Mouse (Mus musculus) cerebral cortex, adult 2 months (tissue): ENCODE measurements around the gene Gm19426.

Experiments
- WGBS: fragments of 180-500 bp; shearing (Covaris S2); methylation state at CpG from one replicate; pipeline ENCODE4 v1.1.7; 2018; 5-methylcytosine and 5-hydroxymethylcytosine counted together

Gene Gm19426

DNA sequence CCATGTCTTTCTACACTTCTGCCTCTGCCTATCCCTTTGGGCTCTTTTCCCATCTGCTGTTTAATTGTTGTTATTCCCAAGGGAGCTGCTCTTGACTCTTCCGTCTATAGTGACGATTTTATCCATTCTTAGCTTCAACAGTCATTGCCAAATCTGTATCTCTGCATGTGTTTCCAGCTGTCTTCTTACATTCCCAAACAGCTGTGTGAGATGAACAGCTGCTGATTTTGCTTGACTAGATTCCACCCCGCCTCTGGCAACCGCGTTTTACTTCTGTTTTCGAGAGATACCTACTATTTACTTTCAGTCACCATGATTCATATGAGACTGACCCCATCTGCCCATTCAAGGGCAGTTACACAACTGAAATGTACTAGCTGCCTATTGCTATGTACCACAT lies 6.7 kb upstream of the Gm19426 start:
- 71% methylated on average over 6 of the region's 6 CpGs for whole genome bisulfite sequencing

DNA sequence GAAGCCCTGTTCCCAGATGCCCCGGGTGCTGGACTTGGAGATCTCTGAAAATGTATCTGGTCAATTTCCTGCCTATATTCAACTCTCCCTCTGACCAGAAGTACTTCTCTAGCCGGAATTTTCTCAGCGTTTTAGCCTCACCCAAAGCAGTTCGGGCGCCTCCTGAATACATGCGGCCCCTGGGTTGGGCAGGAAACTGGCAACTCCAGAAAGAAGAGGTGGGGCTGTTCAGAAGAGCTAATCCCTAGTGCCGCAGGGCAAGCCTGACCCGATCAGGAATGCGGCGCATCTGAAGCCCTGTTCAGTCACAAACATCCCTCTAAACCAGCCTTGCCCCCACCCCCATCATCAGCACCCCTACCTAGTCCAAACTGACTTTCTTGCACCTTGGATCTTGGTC lies 671 bp upstream of the Gm19426 start:
- 12% methylated on average over 10 of the region's 10 CpGs for WGBS

DNA sequence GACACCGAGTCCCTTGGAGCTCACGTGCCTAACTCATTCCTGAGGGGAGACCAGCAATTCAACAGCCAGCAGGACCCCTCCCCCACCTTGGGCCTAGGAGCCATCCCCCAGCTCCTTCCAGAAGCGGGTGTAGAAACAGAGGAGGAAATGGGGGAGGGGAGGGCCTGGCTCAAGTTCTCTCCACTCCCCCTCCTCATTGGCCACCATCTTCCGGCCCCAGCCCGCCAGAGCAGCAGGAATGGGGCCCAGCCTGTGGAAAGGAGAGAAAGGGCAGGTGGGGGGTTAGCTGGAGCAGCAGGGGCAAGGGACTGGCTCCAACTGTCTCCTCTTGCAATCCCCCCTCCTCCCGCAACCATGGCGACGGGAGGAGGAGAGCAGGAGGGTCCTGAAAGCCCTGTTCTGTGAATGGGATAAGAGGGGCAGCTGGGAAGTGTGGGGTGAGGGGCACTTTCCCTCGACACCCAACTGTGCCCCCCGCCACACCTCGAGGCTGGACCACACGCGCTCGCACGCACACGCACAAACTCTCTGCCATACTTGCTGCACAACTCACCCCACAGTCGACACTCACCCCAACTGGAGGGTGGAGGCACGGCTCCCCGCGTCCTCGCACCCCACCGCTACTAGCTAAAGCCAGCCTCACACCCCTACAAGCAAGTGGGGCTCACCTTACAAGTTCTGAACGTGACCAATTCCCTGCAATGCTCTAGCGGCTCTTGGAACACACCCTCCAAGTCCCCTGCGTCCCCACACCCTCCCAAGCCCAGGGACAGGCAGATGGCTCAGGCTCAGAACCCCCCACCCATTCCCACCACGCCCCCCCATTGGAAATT lies 788 bp downstream of the Gm19426 start:
- WGBS: 4% methylated on average over 26 of the region's 26 CpGs

DNA sequence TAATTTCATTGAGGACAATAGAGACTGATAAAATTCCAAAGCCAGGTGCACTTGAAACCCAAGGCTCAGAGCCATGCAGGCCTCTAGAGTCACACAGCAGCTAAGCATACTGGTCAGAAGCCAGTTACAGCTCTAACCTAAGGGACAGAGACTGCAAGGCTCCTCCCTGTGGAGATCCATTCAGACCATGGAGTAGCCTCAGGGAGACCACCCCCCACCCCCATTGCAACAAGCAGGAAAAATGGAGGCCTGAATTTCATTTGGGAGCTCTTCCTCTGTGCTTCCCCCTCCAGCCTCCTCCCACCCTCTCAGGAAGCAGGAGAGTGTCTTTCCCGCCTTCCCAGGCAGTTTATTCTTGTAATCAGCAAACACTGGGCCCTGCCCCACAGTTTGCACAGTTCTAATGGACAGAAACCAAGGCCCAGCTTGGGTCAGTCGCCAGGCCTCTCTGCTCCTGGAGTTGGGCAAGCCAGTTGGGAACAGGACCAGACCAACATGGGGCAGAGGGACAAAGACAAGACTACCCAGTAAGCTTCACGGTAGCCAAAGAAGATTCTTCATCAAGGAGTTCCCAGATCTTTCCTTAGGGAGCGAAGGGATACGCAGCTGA lies 1.5 kb downstream of the Gm19426 start:
- 43% methylated on average over 5 of the region's 5 CpGs for WGBS

DNA sequence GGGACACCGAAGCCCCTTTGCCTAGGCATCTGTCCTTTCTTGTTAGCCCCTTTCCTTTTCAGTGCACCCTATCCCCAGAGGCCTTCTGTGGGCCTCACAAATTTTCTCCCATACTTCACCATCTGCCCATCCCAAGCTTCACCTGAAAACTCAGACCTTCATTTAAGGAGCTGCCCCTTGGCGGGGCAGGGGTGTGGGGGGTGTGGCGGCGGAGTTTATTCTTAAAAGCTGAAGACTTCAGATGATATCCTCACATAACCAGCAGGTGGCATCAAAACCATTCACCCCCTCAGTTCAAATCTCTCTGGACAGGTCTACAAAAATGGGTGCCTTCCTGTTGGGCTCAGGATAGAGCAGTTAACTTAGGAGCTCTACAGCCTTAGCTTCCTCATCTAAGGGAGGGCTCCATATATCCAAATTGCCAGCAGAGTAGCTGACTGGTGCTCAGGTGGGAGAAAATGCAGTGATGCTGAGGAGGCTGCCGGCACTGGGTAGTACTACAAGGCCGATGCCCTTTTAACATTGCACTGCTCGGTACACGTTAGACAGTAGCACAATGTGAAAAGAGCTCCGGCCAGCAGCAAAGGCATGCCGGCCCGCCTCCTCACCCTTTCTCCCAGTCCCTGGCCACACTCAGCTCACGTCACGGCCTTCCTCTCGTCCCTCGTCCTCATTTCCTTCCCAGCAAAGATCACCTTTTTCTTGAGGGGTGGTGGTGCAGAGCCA lies 2.7 kb downstream of the Gm19426 start:
- WGBS: 69% methylated on average over 15 of the region's 15 CpGs

DNA sequence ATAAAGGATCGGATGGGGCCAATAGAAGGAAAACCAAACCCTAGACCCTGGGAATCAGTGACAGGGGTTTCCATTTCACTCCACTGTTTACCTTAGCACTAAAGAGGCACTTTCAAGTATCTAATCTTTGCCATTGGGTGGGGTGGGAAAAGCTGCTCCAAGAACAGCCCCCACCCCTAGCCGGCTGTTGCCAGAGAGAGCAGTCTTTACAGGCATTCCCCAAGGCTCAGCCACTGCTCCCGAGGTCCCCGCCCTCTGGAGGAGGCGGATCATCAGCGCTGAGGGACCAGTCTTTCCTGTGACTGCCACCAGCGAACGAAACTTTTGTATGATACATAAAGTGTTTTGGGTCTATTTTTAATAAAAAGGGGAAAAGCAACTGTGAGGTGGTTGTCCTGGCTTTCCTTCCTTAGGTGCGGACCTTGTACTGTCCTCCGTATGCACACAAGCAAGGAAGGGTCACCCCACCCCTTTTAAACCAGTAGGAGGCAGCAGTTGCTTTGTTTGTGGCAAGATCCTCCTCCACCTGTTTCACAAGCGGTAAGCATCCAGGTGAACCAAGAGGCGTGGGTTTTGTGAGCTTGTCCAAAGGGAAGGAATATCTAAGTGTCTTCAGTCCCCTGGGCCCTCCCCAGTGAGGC lies 5.1 kb downstream of the Gm19426 start:
- whole genome bisulfite sequencing: 35% methylated on average over 12 of the region's 12 CpGs

DNA sequence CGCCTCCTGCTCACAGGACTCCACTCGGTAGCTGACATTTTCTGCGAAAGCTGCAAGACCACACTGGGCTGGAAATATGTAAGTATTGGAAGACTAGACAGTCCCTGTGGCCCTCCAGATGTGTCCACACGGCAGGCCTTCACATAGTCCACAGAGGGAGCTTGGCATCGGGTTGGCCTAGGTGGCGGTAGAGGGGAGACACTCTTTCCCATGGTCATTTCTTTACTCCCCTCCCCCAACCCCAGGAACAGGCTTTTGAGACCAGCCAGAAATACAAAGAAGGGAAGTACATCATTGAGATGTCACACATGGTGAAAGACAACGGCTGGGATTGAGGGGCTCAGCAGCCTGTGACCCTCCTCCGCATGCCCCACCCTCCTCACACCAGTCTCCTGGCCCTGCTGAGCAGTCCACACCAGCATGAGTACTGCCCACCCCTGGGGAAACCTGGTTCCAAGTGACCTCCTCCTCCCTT lies 6.0 kb downstream of the Gm19426 start:
- WGBS: 30% methylated on average over 8 of the region's 8 CpGs

DNA sequence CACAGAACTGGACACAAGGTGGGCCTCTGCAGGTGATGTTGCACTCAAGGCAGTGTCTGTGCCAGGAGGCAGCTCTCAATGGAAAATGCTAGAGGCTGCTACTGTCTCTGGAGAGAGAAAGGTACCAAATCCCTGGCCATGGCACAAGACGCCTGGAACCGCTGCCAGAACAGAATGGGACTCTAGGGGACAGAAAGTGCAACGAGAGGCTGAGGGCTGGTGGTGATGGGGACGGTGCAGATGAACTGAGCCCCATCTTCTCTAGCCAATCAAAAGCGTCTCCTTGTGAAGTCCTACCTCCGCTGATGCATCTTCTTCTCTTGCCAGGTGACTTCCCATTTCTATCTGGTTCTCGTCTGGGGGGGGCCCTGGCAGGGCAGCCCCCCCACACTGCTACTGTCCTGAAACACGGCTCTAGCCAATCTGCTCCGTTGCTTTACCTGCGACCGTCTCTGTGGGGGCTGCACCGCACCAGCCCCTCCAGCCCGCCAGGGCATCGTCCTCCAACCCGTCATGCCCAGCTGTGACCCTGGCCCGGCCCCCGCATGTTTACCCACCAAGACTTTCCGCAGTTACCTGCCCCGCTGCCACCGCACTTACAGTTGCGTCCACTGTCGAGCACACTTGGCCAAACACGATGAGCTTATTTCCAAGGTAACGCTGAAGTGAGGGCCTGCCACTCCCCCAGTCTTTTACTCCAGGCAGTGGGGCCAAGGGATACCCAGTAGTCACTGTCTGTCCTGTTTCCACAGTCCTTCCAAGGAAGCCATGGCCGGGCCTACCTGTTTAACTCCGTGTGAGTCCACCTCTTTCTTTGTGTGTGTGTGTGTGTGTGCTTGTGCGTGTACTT lies 6.9 kb downstream of the Gm19426 start:
- WGBS: 25% methylated on average over 27 of the region's 27 CpGs

DNA sequence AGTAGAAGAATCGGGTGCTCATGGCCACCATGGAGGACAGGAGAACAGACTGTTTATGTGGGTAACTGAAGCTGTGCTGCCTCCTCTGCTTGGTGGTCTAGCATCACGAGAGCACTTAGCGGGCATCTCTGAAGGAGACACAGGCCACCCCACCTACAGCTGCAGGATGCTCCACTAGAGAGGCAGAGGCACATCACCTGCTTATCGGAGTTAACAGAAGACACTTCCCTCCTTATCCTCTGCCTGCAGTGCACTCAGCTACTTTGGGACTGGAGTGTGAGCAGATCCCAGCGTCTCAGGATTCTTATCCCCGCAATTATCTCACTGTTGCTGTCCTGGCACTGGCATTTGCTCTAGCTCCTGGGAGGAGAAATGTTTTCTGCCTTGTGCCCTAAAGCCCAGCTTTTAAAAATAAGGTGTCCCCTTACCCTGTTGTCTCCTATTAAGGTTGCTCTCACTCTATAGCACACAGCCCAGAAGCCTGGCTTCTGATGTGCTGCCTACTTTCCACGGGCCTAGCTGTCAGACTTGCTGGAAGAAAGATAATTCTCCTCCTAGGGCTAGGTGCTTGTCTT lies 8.0 kb downstream of the Gm19426 start:
- 23% methylated on average over 7 of the region's 7 CpGs for WGBS

DNA sequence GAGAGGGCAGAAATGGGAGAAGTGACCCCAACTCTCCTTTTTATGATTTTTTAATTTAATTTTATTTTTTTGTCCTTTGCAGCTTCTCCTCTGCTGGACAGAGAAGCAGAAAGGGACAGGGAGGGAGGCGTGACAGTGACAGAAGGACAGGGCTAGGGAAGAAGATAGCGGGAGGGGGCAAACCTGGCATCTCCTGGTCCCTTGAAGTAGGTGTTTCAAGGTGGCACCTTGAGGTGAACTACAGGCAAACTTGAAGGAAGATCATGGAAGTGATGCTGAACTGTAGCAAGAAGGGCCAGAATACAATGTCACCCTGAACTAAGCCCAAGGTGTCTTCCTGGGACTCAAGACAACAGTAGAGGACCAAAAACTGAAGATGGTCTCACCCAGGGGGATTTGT lies 8.5 kb downstream of the Gm19426 start:
- WGBS: 9% methylated on average over 2 of the region's 2 CpGs

DNA sequence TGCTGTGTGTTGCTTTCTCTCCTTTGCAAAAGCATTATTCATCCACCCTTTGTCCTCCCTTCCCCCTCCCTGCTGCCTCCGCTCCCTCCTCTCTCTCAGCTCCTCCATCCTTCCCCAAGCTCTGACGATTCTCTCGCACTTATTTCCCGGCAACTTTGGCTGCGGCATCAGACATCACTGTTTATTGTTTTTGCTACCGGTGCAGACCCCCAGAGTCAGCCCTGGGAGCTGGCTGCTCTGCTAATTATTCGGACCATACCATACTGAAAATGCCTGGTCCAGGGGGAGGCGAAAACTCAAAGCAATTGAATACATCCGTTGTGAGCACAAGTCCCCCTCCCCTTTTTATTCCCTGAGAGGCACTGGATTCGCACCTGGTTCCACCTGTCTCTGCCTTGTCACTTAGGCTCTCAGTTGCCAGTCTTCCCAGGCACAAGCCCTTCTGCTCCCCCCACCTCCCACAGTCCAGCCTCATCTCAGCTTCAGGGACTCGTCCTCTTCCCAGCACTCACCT lies 9.0 kb downstream of the Gm19426 start:
- under 1% methylated on average over 11 of the region's 11 CpGs for WGBS

DNA sequence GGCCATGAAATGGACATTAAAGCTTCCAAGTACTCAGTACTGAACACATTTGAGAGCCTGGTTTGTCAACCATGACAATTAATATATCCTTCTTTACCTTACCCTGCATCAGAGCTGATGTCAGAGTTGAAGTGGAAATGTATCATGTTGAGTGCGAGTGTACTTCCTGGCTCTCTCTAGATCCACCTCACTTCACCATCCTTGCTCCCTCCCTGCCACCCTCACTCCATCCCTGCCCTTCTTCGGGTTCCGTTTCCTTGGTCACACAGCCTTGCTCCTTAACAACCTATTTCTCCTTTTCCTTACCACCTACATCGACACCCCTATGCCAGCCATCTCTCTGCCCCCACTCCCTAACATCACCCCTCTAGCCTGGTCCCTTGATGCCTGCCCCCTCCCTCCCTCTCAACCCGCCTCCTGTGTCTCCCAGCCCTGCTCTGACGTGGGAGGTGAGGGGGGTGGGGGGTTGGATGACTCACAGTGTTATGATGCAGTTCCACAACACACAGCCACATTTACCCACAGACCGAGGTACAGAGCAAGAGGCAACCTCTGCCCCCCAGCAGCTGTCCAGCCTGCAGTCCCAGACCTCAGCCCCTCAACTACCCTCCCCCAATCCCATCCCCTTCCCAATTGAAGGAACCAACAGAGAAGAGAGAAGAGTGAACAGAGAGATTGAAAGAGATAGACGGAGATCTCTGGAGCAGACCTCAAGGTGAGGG lies 9.7 kb downstream of the Gm19426 start, which contains the start of gene Ypel4:
TSS of gene Ypel4 (plus strand) at position 480 of the 722 bp plus-strand sequence.
- 3% methylated on average over 8 of the region's 8 CpGs for WGBS

DNA sequence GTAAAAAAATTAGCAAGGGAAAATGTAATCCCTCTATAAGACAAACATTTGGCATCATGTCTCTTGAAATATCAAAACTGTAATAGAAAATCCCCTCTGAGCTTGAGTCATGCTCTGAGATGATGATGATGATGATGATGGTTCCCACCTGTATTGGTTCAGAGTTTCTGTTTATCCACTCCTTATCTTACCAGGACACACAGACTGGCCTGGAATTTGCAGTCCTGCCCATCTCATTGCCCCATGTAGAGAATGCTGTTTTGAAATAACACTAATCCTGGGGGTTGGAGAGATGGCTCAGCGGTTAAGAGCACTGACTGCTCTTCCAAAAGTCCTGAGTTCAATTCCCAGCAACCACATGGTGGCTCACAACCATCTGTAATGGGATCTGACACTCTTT lies 11.1 kb downstream of the Gm19426 start:
- 71% methylated on average over 1 of the region's 1 CpGs for WGBS

DNA sequence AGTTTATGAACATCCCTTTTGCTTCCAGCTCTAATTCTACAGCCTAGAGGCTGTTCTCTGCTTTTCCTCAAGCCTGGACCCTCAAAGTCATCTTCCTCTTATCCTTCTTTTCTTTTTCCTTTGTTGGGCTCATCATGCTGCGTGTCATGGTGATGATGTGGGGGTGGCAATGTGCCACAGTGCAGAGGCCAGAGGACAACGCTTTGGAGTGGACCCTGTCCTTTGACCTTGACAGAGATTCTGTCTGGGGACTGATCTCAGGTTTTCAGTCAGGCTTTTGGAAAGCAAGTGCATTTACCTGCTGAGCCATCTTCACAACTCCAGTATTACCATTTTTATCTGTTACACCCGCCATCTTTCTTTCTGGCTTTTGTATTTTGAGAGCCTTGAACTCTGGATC lies 12.2 kb downstream of the Gm19426 start:
- WGBS: 86% methylated on average over 3 of the region's 3 CpGs

DNA sequence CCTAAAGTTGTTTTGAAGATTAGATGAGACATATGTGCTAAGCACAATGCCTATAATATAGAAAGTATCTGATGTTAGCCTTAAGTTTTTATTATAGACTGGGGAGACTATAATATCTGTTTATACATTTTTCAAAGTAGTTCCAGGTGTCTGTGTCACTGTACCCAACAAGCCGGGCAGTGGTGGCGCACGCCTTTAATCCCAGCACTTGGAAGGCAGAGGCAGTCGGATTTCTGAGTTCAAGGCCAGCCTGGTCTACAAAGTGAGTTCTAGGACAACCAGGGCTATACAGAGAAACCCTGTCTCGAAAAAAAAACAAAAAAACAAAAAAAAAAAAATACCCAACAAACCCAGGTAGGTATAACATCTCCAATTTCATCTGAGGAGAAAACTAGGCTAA lies 15.3 kb downstream of the Gm19426 start:
- 87% methylated on average over 5 of the region's 5 CpGs for WGBS

DNA sequence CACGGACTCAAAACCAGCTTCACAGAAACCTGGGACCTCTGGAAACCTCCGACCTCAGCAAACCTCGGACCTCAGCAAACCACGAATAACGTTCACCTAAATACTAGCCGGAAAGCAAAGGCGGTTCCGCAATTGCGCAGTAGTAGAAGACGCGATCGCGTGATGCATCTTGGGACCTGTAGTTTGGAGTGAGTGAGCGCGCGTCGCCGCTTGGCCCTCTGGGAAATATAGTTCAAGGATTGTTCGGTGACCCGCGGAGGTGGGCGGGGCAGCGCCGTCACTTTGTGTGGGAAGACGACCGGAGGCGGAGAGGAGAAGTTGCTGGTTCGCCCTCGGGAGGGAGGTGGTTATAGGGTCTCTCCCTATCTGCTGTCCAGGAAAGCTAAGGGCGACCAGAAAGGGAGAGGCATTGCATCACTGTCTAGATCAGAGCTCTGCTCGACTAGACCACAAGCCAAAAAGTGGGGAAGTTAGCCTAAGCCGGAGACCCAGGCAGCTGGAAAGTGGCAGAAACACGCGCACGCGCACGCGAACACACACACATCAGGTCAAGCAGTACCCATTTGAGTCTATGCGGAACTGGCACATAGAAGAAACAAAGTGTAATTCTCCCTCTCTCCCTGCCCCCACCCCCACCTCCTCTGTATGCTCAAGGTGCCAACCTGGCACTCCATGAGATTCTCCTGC lies 16.1 kb downstream of the Gm19426 start, which contains the start of gene Clp1:
TSS of gene Clp1 (minus strand) at position 179 of the 687 bp plus-strand sequence.
- WGBS: under 1% methylated on average over 39 of the region's 39 CpGs

DNA sequence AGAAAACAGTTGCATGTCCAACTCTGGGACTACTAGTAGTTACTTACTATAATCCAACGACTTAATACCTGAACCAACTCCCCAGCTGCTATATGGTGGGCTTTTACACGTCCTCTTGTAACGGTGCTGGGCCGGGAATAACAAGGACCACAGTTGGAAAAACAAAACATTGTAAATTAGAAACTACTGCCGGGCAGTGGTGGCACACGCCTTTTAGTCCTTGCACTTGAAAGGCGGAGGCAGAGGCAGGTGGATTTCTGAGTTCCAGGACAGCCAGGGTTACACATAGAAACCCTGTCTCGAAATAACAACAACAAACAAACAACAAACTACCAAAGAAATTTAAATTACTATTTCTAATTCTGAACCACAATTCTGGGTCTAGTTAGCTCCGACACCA lies 16.7 kb downstream of the Gm19426 start:
- 3% methylated on average over 9 of the region's 9 CpGs for WGBS

DNA sequence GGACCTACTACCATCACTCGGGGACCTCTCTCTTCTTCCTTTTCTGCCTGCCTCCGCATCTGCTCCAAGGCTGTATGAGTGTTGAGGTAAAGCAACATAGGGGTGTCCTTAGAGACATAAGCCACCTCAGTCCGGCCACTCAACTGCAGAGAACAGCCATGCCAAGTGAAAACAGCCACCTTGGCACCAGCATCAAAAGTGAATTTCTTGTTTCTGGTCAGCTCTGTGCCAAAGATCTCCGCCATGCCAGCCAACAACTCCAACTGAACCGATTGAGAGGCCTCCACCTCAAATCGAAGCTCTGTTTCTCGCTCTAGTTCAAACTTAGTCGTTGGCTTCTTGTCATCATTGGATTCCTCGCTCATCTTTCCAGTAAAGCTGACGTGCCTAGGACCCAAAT lies 17.7 kb downstream of the Gm19426 start:
- WGBS: 83% methylated on average over 10 of the region's 10 CpGs

DNA sequence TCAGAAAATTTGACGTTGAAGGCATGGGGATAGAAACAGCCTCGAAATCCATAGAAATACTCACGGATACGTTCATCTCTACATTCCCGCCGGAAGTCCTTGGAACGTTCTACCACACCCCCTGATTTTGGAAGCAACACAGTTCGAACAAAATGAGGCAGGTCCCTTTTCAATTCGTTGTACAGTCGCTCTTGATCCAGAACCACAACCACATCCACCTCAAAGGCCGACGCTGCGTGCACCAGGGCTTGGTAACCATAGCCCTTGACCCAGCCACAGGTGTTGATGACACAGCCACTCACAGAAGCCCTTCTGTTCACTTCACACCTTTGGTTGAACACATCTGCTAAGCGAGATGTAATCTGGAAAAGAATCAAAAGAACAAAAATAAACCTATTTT lies 19.6 kb downstream of the Gm19426 start:
- WGBS: 88% methylated on average over 14 of the region's 14 CpGs
